Mouse (Mus musculus) hindbrain, embryonic 12.5 days (tissue): ENCODE measurements around the gene S100a13. TPM values are rescaled to one million over a fixed set of nuclear protein-coding genes. Genes with fewer than 3 reads are reported as not detected.

Source experiments
- ATAC-seq: fragments of 200-750 bp; cut with Nextera tagmentation; 2 replicates; pipeline ENCODE4 v1.8.0; 2017; ENCODE audit warnings: moderate TSS enrichment; ENCODE audit not compliant: low FRiP score
- H3K27ac ChIP-seq: fragments of 300-500 bp; sonication (generic); 2 replicates; pipeline ENCODE4 v1.5.1; 2016; ENCODE audit warnings: mild to moderate bottlenecking
- H3K27me3 ChIP-seq: fragments of 300-500 bp; sonication (generic); 2 replicates; pipeline ENCODE4 v1.6.1; 2016; ENCODE audit warnings: mild to moderate bottlenecking
- H3K36me3 ChIP-seq: fragments of 300-500 bp; sonication (generic); 2 replicates; pipeline ENCODE4 v1.6.1; 2016; ENCODE audit warnings: mild to moderate bottlenecking
- H3K4me1 ChIP-seq: fragments of 300-500 bp; sonication (generic); 2 replicates; pipeline ENCODE4 v1.6.1; 2016
- H3K4me2 ChIP-seq: fragments of 300-500 bp; sonication (generic); replicated peaks from 2 replicates; pipeline ENCODE4 v1.6.1; 2016; ENCODE audit warnings: mild to moderate bottlenecking
- H3K4me3 ChIP-seq: fragments of 300-500 bp; sonication (generic); 2 replicates; pipeline ENCODE4 v1.5.1; 2016; ENCODE audit warnings: mild to moderate bottlenecking
- H3K9ac ChIP-seq: fragments of 300-500 bp; sonication (generic); 2 replicates; pipeline ENCODE4 v1.6.1; 2016; ENCODE audit warnings: mild to moderate bottlenecking, moderate library complexity
- H3K9me3 ChIP-seq: fragments of 300-500 bp; sonication (generic); replicated peaks from 2 replicates; pipeline ENCODE4 v1.6.1; 2016; ENCODE audit warnings: mild to moderate bottlenecking
- WGBS: fragments of 180-500 bp; shearing (Covaris S2); methylation state at CpG from one replicate; pipeline ENCODE4 v1.1.7; 2016; 5-methylcytosine and 5-hydroxymethylcytosine counted together
- polyA plus RNA-seq: library from polyadenylated mRNA; unstranded; fragments of >200 nt; fragmentation: Nextera tagmentation; extraction: Ambion mirVana; gene quantifications from 2 replicates; pipeline ENCODE4 v1.2.1, GENCODE M21; 2016

The S100a13 gene
- polyA plus RNA-seq, 1 experiment from 2014 or later, result 16.4 TPM

- Histone ChIP-seq H3K4me3 (peak overlapping the region; percentile 91), H3K4me1 (peaks cover 19% of the 10 kb centered on the region), H3K27me3 (peaks cover 29% of the 10 kb centered on the region), H3K27ac (0 out of 2 replicates have a peak overlapping the region, but pooled peaks have one; percentile 94), H3K9ac (no peak overlapping the region), H3K9me3 (no peaks in the 10 kb centered on the region), H3K36me3 (peaks cover 26% of the 10 kb centered on the region), H3K4me2 (peak overlapping the region; percentile 79)
- 8% methylated on average over 2 of the region's 2 CpGs for WGBS
- ATAC-seq, result peak; percentile 35
Measured at GRCm38 (mm10) chr3:90509747-90510123, 4.5 kb upstream of the S100a13 start.

GRCm38 (mm10) chr3:90512276-90512675, 2.0 kb upstream of the S100a13 start:
- Histone ChIP-seq H3K27ac (no peak overlapping the region), H3K4me1 (peaks cover 24% of the 10 kb centered on the region), H3K4me3 (no peak overlapping the region), H3K4me2 (no peak overlapping the region), H3K9me3 (no peaks in the 10 kb centered on the region), H3K27me3 (peaks cover 41% of the 10 kb centered on the region), H3K9ac (no peak overlapping the region), H3K36me3 (0 out of 2 replicates have a peak, but pooled peaks cover 2% of the 10 kb centered on the region)
- 85% methylated on average over 5 of the region's 5 CpGs for WGBS
- no peak for ATAC-seq

- H3K27me3 ChIP-seq, result peaks cover 41% of the 10 kb centered on the region
- no peaks in the 10 kb centered on the region for H3K9me3 ChIP-seq
- H3K9ac ChIP-seq, result no peak overlapping the region
- 75% methylated on average over 9 of the region's 9 CpGs for WGBS
- H3K4me2 ChIP-seq, result no peak overlapping the region; the same call in 1 of the 2 replicates
- no peak overlapping the region for H3K27ac ChIP-seq
- no peak for ATAC-seq
- H3K36me3 ChIP-seq, result no peaks in the 10 kb centered on the region
- no peak overlapping the region for H3K4me3 ChIP-seq
- H3K4me1 ChIP-seq, result peaks cover 16% of the 10 kb centered on the region
Measured at GRCm38 (mm10) chr3:90512948-90513642, 1.1 kb upstream of the S100a13 start.

GRCm38 (mm10) chr3:90514691-90515090, 456 bp downstream of the S100a13 start:
- H3K36me3 ChIP-seq, result no peaks in the 10 kb centered on the region
- peak overlapping the region; percentile 10; the same call in 1 of the 2 replicates for H3K9ac ChIP-seq
- H3K4me3 ChIP-seq, result peak overlapping the region; percentile 29
- H3K4me1 ChIP-seq, result peaks cover 14% of the 10 kb centered on the region; the same call in 1 of the 2 replicates
- peak overlapping the region; percentile 64 for H3K4me2 ChIP-seq
- H3K27ac ChIP-seq, result no peak overlapping the region
- WGBS, result 1% methylated on average over 10 of the region's 10 CpGs
- no peaks in the 10 kb centered on the region for H3K9me3 ChIP-seq
- peaks cover 41% of the 10 kb centered on the region for H3K27me3 ChIP-seq
- ATAC-seq, result peak; percentile 52; the same call in 1 of the 2 replicates

- H3K4me1 ChIP-seq, result peaks cover 14% of the 10 kb centered on the region; the same call in 1 of the 2 replicates
- H3K9ac ChIP-seq, result peak overlapping the region; percentile 10; the same call in 1 of the 2 replicates
- WGBS, result 33% methylated on average over 1 of the region's 1 CpGs
- H3K27ac ChIP-seq, result no peak overlapping the region
- H3K9me3 ChIP-seq, result no peaks in the 10 kb centered on the region
- peak overlapping the region; percentile 29 for H3K4me3 ChIP-seq
- H3K4me2 ChIP-seq, result peak overlapping the region; percentile 64
- ATAC-seq, result no peak
- no peaks in the 10 kb centered on the region for H3K36me3 ChIP-seq
- peaks cover 41% of the 10 kb centered on the region for H3K27me3 ChIP-seq
Measured at GRCm38 (mm10) chr3:90515242-90515641, 1.0 kb downstream of the S100a13 start.

GRCm38 (mm10) chr3:90515789-90516188, 1.6 kb downstream of the S100a13 start:
- no peak for ATAC-seq
- no peak overlapping the region for H3K9ac ChIP-seq
- H3K9me3 ChIP-seq, result no peaks in the 10 kb centered on the region
- no peak overlapping the region for H3K27ac ChIP-seq
- no peak overlapping the region for H3K4me2 ChIP-seq
- peaks cover 41% of the 10 kb centered on the region for H3K27me3 ChIP-seq
- 86% methylated on average over 4 of the region's 4 CpGs for WGBS
- peaks cover 14% of the 10 kb centered on the region; the same call in 1 of the 2 replicates for H3K4me1 ChIP-seq
- no peaks in the 10 kb centered on the region for H3K36me3 ChIP-seq
- no peak overlapping the region for H3K4me3 ChIP-seq

GRCm38 (mm10) chr3:90517711-90518110, 3.5 kb downstream of the S100a13 start:
- no peaks in the 10 kb centered on the region for H3K36me3 ChIP-seq
- no peak overlapping the region for H3K4me3 ChIP-seq
- WGBS, result 87% methylated on average over 4 of the region's 4 CpGs
- H3K9me3 ChIP-seq, result no peaks in the 10 kb centered on the region
- no peak for ATAC-seq
- H3K27me3 ChIP-seq, result peaks cover 33% of the 10 kb centered on the region
- peaks cover 14% of the 10 kb centered on the region; the same call in 1 of the 2 replicates for H3K4me1 ChIP-seq
- no peak overlapping the region for H3K9ac ChIP-seq
- H3K4me2 ChIP-seq, result no peak overlapping the region
- H3K27ac ChIP-seq, result no peak overlapping the region

GRCm38 (mm10) chr3:90525421-90525820, 11.2 kb downstream of the S100a13 start:
- WGBS, result 59% methylated on average over 4 of the region's 4 CpGs
- no peak for ATAC-seq
- no peak overlapping the region for H3K27ac ChIP-seq
- H3K9ac ChIP-seq, result no peak overlapping the region
- no peak overlapping the region for H3K4me3 ChIP-seq
- no peak overlapping the region for H3K4me2 ChIP-seq
- H3K36me3 ChIP-seq, result no peaks in the 10 kb centered on the region
- H3K4me1 ChIP-seq, result no peaks in the 10 kb centered on the region
- H3K9me3 ChIP-seq, result no peaks in the 10 kb centered on the region
- H3K27me3 ChIP-seq, result 0 out of 2 replicates have a peak, but pooled peaks cover 4% of the 10 kb centered on the region

GRCm38 (mm10) chr3:90526076-90526475, 11.8 kb downstream of the S100a13 start:
- H3K27ac ChIP-seq, result no peak overlapping the region
- no peaks in the 10 kb centered on the region for H3K36me3 ChIP-seq
- ATAC-seq, result no peak

GRCm38 (mm10) chr3:90526580-90526979, 12.3 kb downstream of the S100a13 start, which contains the start of gene S100a14:
S100a14 (plus strand) TSS chr3:90526856.
- Histone ChIP-seq H3K36me3 (no peaks in the 10 kb centered on the region), H3K4me3 (no peak within 1 kb of the TSS), H3K27me3 (0 out of 2 replicates have a peak, but pooled peaks cover 4% of the 10 kb centered on the region), H3K4me1 (no peaks in the 10 kb centered on the region), H3K9me3 (no peaks in the 10 kb centered on the region), H3K27ac (no peak within 1 kb of the TSS), H3K9ac (no peak within 1 kb of the TSS), H3K4me2 (no peak within 1 kb of the TSS)
- no peak for ATAC-seq
- 72% methylated on average over 5 of the region's 5 CpGs for WGBS

More at GRCm38 (mm10) chr3:90526076-90526475, 11.8 kb downstream of the S100a13 start:
- Histone ChIP-seq H3K9me3 (no peaks in the 10 kb centered on the region), H3K27me3 (0 out of 2 replicates have a peak, but pooled peaks cover 4% of the 10 kb centered on the region), H3K4me2 (no peak overlapping the region), H3K9ac (no peak overlapping the region), H3K4me3 (no peak overlapping the region), H3K4me1 (no peaks in the 10 kb centered on the region)
- WGBS, result 79% methylated on average over 2 of the region's 2 CpGs

- H3K27me3 ChIP-seq, result 0 out of 2 replicates have a peak, but pooled peaks cover 4% of the 10 kb centered on the region
- H3K4me3 ChIP-seq, result no peak overlapping the region
- no peaks in the 10 kb centered on the region for H3K4me1 ChIP-seq
- 87% methylated on average over 7 of the region's 7 CpGs for WGBS
- no peak for ATAC-seq
- H3K36me3 ChIP-seq, result no peaks in the 10 kb centered on the region
- H3K4me2 ChIP-seq, result no peak overlapping the region
- no peak overlapping the region for H3K27ac ChIP-seq
- H3K9me3 ChIP-seq, result no peaks in the 10 kb centered on the region
- H3K9ac ChIP-seq, result no peak overlapping the region
Measured at GRCm38 (mm10) chr3:90527291-90527873, 13.1 kb downstream of the S100a13 start.

GRCm38 (mm10) chr3:90531713-90532112, 17.5 kb downstream of the S100a13 start:
- WGBS, result 64% methylated on average over 5 of the region's 5 CpGs

More at GRCm38 (mm10) chr3:90531713-90532112, 17.5 kb downstream of the S100a13 start:
- 0 out of 2 replicates have a peak, but pooled peaks cover 1% of the 10 kb centered on the region for H3K27me3 ChIP-seq
- no peaks in the 10 kb centered on the region for H3K9me3 ChIP-seq
- no peaks in the 10 kb centered on the region for H3K36me3 ChIP-seq
- H3K4me1 ChIP-seq, result no peaks in the 10 kb centered on the region
- no peak overlapping the region for H3K4me3 ChIP-seq
- no peak for ATAC-seq
- H3K27ac ChIP-seq, result no peak overlapping the region
- H3K9ac ChIP-seq, result no peak overlapping the region
- H3K4me2 ChIP-seq, result no peak overlapping the region
